Mouse (Mus musculus) gastrocnemius, adult 2 months (tissue): ENCODE results near the gene Tpcn2. TPM values are rescaled to one million over a fixed set of nuclear protein-coding genes. Genes with fewer than 3 reads are reported as not detected.

Experiments used
- DNase-seq: peaks from one replicate; pipeline ENCODE4 v3.0.0; 2022
- H3K27ac ChIP-seq: fragments of 200-600 bp; 2 replicates; pipeline ENCODE4 v1.8.1; 2022; ENCODE audit warnings: mild to moderate bottlenecking
- H3K4me3 ChIP-seq: fragments of 200-600 bp; 2 replicates; pipeline ENCODE4 v1.8.1; 2022; ENCODE audit warnings: mild to moderate bottlenecking, moderate library complexity
- CTCF ChIP-seq: fragments of 200-600 bp; IDR thresholded peaks from 2 replicates; pipeline ENCODE4 v1.8.1; 2022; ENCODE audit warnings: antibody characterized with exemption, mild to moderate bottlenecking, moderate library complexity
- intact Hi-C: fragments of 180-260 bp; cut with DNase I; formaldehyde crosslinking; loops from one replicate; pipeline ENCODE4 v1.15.1; 2025
- total RNA-seq, 2 experiments: library from RNA; stranded (reverse); gene quantifications; 2 replicates each; pipeline ENCODE4 v1.2.3; 2021

Tpcn2 gene
- total RNA-seq, 2 experiments from 2014 or later = 1.4 to 1.5 TPM

- no peak for DNase-seq
- intact Hi-C loops = no loop called here
- H3K4me3 ChIP-seq = no peak overlapping the region
- H3K27ac ChIP-seq = peak overlapping the region; percentile 21; the same call in 1 of the 2 replicates
- no peak for TF ChIP-seq CTCF
These were observed 58.2 kb downstream of the Tpcn2 start for GRCm38 (mm10) chr7:145225626-145226025.

DNA sequence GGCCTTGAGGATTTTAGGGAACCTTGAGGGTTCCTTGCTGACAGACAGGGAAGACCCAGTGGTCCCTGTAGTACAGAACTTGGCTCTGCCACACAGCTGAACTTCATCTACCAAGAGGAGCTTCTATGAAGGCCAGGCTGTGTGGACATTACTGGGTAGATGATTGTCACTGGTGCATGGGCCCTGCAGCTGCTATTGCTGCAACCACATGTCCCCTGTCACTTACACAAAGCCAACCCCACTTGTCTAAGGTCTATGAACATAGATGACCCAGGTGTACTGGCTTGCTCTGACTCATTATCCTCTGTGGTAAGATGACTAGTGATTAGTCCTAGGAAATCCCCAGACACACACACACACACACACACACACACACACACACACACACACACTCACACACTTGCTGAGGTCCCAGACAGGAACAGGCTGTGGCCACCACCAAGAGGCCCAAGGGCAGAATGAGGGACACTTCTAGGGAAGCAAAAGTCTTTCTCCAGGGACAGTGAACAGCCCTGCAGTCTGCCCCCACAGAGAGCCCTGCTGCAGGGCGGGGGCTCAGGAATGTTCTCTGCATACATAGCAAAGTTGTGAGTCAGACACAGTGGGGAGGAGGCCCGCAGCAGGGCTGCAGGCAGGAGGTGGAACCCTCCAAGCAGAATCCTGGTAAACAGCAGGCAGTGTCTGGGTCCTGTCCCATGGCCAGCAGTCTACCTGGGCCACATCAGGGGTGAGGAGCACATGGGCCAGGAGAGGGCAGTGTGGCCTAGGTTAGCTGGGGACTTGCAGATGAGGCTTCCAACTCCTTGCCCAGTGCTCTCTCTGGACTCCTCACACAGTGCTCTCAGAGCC is 61.7 kb downstream of the Tpcn2 start:
- peak; percentile 70 for DNase-seq
- H3K4me3 ChIP-seq = no peak overlapping the region; the same call in 1 of the 2 replicates
- H3K27ac ChIP-seq = peak overlapping the region; percentile 77
- peak; percentile 48 for TF ChIP-seq CTCF
- intact Hi-C loops = loop anchor here (2.0 kb wide), 1 partner anchor 21 kb away; no protein-coding TSS in a partner anchor

- Histone ChIP-seq H3K27ac (peak overlapping the region; percentile 77), H3K4me3 (no peak overlapping the region)
- DNase-seq = no peak
- intact Hi-C loops = no loop called here
- no peak for TF ChIP-seq CTCF
These were observed 62.5 kb downstream of the Tpcn2 start for GRCm38 (mm10) chr7:145221346-145221745.

- no peak overlapping the region for H3K4me3 ChIP-seq
- intact Hi-C loops = no loop called here
- TF ChIP-seq CTCF = no peak
- DNase-seq = no peak
- peak overlapping the region; percentile 51 for H3K27ac ChIP-seq
These were observed 64.4 kb downstream of the Tpcn2 start for GRCm38 (mm10) chr7:145219420-145219831.

GRCm38 (mm10) chr7:145216591-145216990 is 67.2 kb downstream of the Tpcn2 start:
- Histone ChIP-seq H3K27ac (peak overlapping the region; percentile 24; the same call in 1 of the 2 replicates), H3K4me3 (no peak overlapping the region)
- intact Hi-C loops = no loop called here
- peak; percentile 42 for TF ChIP-seq CTCF
- no peak for DNase-seq

- intact Hi-C loops = no loop called here
- Histone ChIP-seq H3K27ac (no peak overlapping the region), H3K4me3 (no peak overlapping the region)
- DNase-seq = no peak
- TF ChIP-seq CTCF = no peak
These were observed 68.3 kb downstream of the Tpcn2 start for GRCm38 (mm10) chr7:145215476-145215875.

DNA sequence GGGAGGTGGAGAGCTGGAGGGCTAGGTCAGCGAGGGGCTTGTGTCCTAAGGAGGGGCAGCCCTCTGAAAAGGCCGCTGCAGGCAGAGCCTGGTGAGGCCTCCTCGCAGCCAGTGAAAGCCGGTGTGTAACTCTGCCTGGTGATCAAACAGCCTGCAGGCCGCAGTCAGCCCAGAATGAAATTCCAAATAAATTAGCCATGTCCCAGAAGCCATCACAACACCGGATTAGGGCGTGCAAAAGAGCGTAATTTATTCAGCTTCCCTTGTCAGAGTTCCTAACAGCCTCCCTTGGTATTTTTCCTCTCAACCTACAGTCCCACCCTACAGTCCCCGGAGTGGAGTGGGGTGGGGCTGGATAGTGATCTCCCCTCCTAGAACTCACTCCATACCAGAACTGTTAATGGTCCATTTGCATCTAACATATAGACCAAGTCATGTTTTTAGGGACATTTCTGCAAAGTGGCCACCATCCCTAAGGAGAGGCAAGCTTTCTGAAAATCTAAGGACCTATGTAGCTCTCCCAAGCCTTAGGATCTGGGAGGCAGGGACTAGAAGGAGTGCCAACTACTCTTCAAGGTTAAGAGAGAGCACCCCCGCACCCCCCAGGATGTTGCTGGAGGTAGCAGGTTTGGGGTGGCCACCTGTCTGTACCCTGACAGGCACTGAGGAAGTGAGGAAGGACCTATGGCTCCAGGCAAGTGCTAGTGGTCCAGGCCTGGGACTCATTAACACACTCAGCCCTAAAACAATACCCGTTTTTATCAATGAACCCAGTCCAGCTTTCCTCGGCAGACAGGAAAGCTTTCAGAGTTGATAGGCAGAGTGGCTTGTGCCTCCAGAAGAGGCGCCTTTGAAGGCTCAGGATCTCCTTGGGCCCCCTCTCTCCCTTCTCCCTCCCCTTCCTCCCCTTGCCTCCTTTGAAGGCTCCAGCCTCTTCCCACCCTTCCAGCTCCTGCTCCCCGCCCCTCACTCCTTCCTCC is 71.8 kb downstream of the Tpcn2 start:
- Histone ChIP-seq H3K4me3 (no peak overlapping the region), H3K27ac (no peak overlapping the region)
- no peak for TF ChIP-seq CTCF
- intact Hi-C loops = no loop called here
- no peak for DNase-seq

DNA sequence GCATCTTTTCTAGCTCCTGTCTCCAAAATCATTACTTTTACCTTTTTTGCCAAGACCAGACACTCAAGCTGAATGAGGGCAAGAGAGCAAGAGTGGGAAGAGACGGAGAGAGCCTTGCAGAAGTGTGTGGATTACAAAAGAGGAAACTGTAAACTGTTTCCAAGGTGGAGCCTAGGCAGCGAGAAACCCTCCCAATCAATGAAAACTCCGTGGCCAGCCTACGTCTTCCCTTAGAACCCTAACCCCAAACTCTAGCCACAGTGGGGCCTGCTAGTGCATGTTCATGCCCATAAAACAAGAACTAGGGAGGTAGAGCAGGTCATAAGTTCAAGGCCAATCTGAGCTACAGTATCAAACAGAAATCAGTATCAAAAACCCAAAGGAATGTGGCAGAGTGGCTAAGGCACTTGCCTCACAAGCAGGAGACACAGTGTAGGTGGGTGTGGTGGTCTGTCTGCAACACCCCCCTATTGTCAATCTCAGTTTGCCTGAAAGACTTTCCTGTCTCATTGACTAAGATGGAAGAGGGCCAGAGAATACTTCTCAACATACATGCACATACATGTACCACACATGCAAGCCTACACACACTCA is 73.2 kb downstream of the Tpcn2 start:
- DNase-seq = no peak
- intact Hi-C loops = no loop called here
- Histone ChIP-seq H3K27ac (no peak overlapping the region), H3K4me3 (no peak overlapping the region)
- no peak for TF ChIP-seq CTCF

DNA sequence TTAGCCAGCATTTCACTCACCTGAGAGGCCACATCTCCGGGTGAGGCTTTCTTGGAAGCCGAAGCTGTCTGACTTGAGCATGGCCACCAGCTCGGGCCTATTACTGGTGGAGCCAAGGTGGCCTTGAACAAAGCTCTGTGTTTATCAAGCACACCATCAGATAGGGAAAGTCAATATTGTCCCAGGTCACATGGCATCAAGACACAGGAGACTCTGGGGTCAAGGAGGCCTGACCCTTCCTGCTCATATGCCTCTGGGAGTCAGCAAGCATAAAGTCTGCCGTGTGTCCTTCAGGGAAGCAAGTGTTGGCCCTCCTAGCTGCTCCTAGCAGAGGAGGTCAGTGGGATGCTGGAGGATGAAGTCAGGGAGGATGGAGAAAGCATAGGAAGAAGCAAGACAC is 75.8 kb downstream of the Tpcn2 start, which contains the start of gene 1810010D01Rik:
Gene 1810010D01Rik, minus strand, starts transcription at position 114 of the 400 bp plus-strand sequence.
- intact Hi-C loops = no loop called here
- Histone ChIP-seq H3K4me3 (no peak within 1 kb of the TSS), H3K27ac (peak within 1 kb of the TSS; percentile 79; the same call in 1 of the 2 replicates)
- DNase-seq = no peak
- TF ChIP-seq CTCF = no peak

DNA sequence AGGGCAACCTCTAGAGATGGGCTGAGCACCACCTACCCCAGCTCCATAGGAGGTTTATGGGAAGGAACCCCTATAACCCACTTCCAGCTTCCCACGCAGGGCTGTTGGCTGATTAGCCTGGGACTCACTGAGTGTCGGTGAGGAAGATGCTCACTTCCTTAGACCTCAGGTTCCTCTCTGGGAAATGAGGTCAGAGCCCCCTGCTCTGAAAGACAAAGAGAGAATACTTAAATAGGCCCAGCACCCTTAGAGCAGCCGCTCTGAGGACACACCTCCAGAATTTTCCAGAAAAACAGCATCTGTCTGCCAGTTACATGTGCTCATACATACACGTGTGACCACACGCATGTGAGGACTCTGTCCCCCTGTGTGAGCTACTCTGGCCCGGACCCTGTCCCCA is 77.0 kb downstream of the Tpcn2 start:
- intact Hi-C loops = no loop called here
- H3K27ac ChIP-seq = peak overlapping the region; percentile 79
- DNase-seq = no peak
- no peak for TF ChIP-seq CTCF
- H3K4me3 ChIP-seq = peak overlapping the region; percentile 62

GRCm38 (mm10) chr7:145206056-145206610 is 77.7 kb downstream of the Tpcn2 start:
- intact Hi-C loops = no loop called here

More at GRCm38 (mm10) chr7:145206056-145206610, 77.7 kb downstream of the Tpcn2 start:
- H3K4me3 ChIP-seq = peak overlapping the region; percentile 62
- DNase-seq = peak; percentile 81
- peak; percentile 19; the same call in 1 of the 2 replicates for TF ChIP-seq CTCF
- peak overlapping the region; percentile 79 for H3K27ac ChIP-seq
